Mouse (Mus musculus) kidney, postnatal 0 days (tissue): ENCODE measurements around the gene Tspan33. TPM values are rescaled to one million over a fixed set of nuclear protein-coding genes. Genes with fewer than 3 reads are reported as not detected.

Experiments
- ATAC-seq: fragments of 200-750 bp; cut with Nextera tagmentation; replicated peaks from 2 replicates; pipeline ENCODE4 v1.8.0; 2017; ENCODE audit warnings: low read depth, moderate number of reproducible peaks, moderate TSS enrichment, moderate library complexity; ENCODE audit not compliant: low FRiP score
- DNase-seq: peaks from one replicate; pipeline ENCODE4 v3.0.0-alpha.2; 2016; ENCODE audit warnings: low spot score
- H3K27ac ChIP-seq: fragments of 300-500 bp; sonication (generic); 2 replicates; pipeline ENCODE4 v1.5.1; 2014; ENCODE audit warnings: mild to moderate bottlenecking
- H3K27me3 ChIP-seq: fragments of 300-500 bp; sonication (generic); 2 replicates; pipeline ENCODE4 v1.6.1; 2014; ENCODE audit warnings: low read length, mixed read lengths; ENCODE audit not compliant: insufficient read depth
- H3K36me3 ChIP-seq: fragments of 300-500 bp; sonication (generic); 2 replicates; pipeline ENCODE4 v1.6.1; 2014; ENCODE audit warnings: low read length, mixed read lengths; ENCODE audit not compliant: insufficient read depth
- H3K4me1 ChIP-seq: fragments of 300-500 bp; sonication (generic); replicated peaks from 2 replicates; pipeline ENCODE4 v1.6.1; 2014; ENCODE audit warnings: antibody characterized with exemption, low read length, mixed read lengths; ENCODE audit not compliant: insufficient read depth
- H3K4me2 ChIP-seq: fragments of 300-500 bp; sonication (generic); 2 replicates; pipeline ENCODE4 v1.6.1; 2014; ENCODE audit warnings: mild to moderate bottlenecking, low read length, moderate library complexity, mixed read lengths
- H3K4me3 ChIP-seq: fragments of 300-500 bp; sonication (generic); replicated peaks from 2 replicates; pipeline ENCODE4 v1.5.1; 2014; ENCODE audit warnings: low read depth, low read length
- H3K9ac ChIP-seq: fragments of 300-500 bp; sonication (generic); 2 replicates; pipeline ENCODE4 v1.6.1; 2014; ENCODE audit warnings: low read depth, low read length
- H3K9me3 ChIP-seq: fragments of 300-500 bp; sonication (generic); replicated peaks from 2 replicates; pipeline ENCODE4 v1.6.1; 2016; ENCODE audit warnings: low read length, inconsistent platforms, mixed read lengths
- CTCF ChIP-seq: IDR thresholded peaks from 2 replicates; pipeline ENCODE4 v1.5.1; 2016; ENCODE audit warnings: antibody characterized with exemption, low read depth, mild to moderate bottlenecking, moderate library complexity
- WGBS: fragments of 180-500 bp; shearing (Covaris S2); extraction: QIAGEN DNeasy Blood & Tissue Kit; methylation state at CpG from one replicate; pipeline ENCODE4 v1.1.7; 2014; 5-methylcytosine and 5-hydroxymethylcytosine counted together
- polyA plus RNA-seq: library from polyadenylated mRNA; unstranded; fragments of >200 nt; fragmentation: Nextera tagmentation; extraction: Ambion mirVana; gene quantifications from 2 replicates; pipeline ENCODE4 v1.2.1, GENCODE M21; 2015

Tspan33 gene
- polyA plus RNA-seq, 1 experiment from 2014 or later = 25.2 TPM

DNA sequence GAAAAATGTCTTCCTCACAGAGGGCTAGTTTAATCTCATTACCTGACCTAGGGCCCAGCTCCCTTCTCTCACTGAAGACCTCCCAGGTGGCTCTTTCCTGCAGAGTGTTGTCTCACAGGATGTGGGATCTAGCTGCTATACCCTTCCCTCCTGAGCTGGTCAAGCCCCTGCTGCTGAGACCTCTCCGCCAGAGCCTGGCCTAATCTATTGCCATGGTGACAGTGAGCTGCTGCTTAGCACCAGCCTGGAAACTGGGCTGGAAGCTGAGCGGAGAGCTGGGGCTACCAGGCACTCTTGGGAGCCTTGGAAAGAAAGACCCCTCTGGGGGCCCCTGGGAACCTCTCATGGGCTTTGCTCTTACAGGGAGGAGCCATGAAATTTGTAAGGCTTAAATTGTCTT lies 13.9 kb downstream of the Tspan33 start:
- no peak for TF ChIP-seq CTCF
- Histone ChIP-seq H3K9ac (no peak overlapping the region), H3K9me3 (no peaks in the 10 kb centered on the region), H3K4me2 (no peak overlapping the region), H3K4me3 (no peak overlapping the region), H3K4me1 (no peaks in the 10 kb centered on the region), H3K36me3 (no peaks in the 10 kb centered on the region), H3K27ac (no peak overlapping the region), H3K27me3 (no peaks in the 10 kb centered on the region)
- ATAC-seq = no peak
- 41% methylated on average over 2 of the region's 2 CpGs for WGBS
- no peak for DNase-seq

DNA sequence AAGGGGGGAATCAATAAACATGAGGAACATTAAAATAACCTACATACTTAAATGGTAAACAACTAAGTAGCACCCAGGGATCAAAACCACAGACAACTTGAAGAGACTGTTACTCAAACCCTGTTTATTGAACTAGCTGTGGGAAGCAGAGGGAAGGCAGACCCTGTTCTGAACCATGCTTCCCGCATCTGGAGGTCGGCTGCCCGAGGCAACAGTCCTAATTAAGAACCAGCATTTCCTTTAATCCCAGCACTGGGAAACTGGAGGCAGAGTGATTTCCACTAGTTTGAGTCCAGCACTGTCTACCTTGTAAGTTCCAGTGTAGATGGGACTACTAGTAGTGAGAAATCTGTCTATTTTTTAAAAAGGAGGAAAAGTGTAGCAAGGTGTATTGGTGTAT lies 17.3 kb downstream of the Tspan33 start:
- Histone ChIP-seq H3K36me3 (no peaks in the 10 kb centered on the region), H3K4me1 (no peaks in the 10 kb centered on the region), H3K9me3 (no peaks in the 10 kb centered on the region), H3K4me2 (no peak overlapping the region), H3K27ac (no peak overlapping the region), H3K27me3 (no peaks in the 10 kb centered on the region), H3K9ac (no peak overlapping the region), H3K4me3 (no peak overlapping the region)
- ATAC-seq = no peak
- no peak for TF ChIP-seq CTCF
- WGBS = 48% methylated on average over 3 of the region's 3 CpGs
- no peak for DNase-seq

DNA sequence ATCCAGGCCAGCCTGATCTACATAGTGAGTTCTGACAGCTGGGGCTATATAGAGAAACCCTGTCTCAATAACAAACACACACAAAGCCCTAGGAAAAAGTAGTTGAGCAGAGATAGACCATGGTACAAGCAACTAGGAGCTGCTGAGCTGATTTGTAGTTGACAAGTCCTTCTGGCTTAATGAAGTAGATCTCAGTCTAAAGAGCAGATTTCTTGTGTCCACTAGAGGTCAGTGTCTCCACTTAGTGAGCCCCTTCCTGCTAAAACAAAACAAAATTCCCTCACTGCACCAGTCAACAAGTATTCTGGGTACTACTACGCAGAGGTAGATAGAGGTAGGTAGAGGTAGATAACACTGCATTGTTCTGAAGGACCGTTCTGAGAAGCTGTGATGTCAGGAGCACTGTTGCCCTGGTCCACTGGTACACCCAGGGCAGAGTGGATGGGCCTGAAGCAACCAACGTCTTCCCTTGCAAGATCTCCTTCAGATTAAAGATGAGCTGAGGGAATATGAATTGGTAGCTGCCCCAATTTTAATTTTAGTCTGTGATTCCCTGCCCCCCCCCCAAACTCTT lies 18.1 kb downstream of the Tspan33 start:
- H3K4me1 ChIP-seq = no peaks in the 10 kb centered on the region
- no peak overlapping the region for H3K9ac ChIP-seq
- H3K36me3 ChIP-seq = no peaks in the 10 kb centered on the region
- no peaks in the 10 kb centered on the region for H3K9me3 ChIP-seq
- ATAC-seq (no peak), DNase-seq (peak; percentile 92)
- H3K27ac ChIP-seq = no peak overlapping the region
- peak; percentile 94 for TF ChIP-seq CTCF
- WGBS = 42% methylated on average over 3 of the region's 3 CpGs
- no peak overlapping the region for H3K4me3 ChIP-seq
- no peak overlapping the region for H3K4me2 ChIP-seq
- H3K27me3 ChIP-seq = no peaks in the 10 kb centered on the region

GRCm38 (mm10) chr6:29716624-29717365 lies 22.8 kb downstream of the Tspan33 start:
- H3K9me3 ChIP-seq = no peaks in the 10 kb centered on the region
- H3K4me1 ChIP-seq = 0 out of 2 replicates have a peak, but pooled peaks cover 6% of the 10 kb centered on the region
- no peak overlapping the region for H3K27ac ChIP-seq
- H3K36me3 ChIP-seq = no peaks in the 10 kb centered on the region
- no peak overlapping the region for H3K4me3 ChIP-seq
- H3K27me3 ChIP-seq = no peaks in the 10 kb centered on the region
- TF ChIP-seq CTCF = no peak
- no peak for DNase-seq
- no peak overlapping the region for H3K9ac ChIP-seq
- 71% methylated on average over 10 of the region's 10 CpGs for WGBS
- no peak overlapping the region for H3K4me2 ChIP-seq
- ATAC-seq = no peak

DNA sequence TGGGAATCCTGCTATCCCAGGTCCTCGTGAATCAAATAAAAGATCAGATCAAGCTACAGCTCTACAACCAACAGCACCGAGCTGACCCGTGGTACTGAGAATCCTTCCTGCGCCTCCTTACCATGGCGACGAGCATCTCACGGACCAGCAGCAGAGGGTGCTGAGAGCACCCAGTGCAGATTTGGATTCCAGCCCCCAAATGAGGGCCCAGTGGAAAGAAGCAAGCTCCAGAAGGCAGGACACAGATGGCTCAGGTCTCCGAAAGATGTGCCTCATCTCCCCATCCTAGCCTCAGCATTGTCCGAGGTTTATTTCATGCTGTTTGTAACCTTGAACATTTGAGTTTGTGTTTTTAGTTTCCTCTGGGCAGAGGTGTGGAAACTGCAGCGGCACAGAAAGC lies 23.5 kb downstream of the Tspan33 start:
- Histone ChIP-seq H3K4me3 (no peak overlapping the region), H3K9me3 (no peaks in the 10 kb centered on the region), H3K9ac (peak overlapping the region; percentile 4; the same call in 1 of the 2 replicates), H3K36me3 (no peaks in the 10 kb centered on the region), H3K27ac (no peak overlapping the region), H3K4me1 (0 out of 2 replicates have a peak, but pooled peaks cover 6% of the 10 kb centered on the region), H3K4me2 (peak overlapping the region; percentile 64; the same call in 1 of the 2 replicates), H3K27me3 (no peaks in the 10 kb centered on the region)
- DNase-seq (no peak), ATAC-seq (0 out of 2 replicates have a peak, but pooled peaks have one; percentile 11)
- TF ChIP-seq CTCF = no peak
- WGBS = 56% methylated on average over 10 of the region's 10 CpGs

- Histone ChIP-seq H3K9me3 (no peaks in the 10 kb centered on the region), H3K4me2 (peak overlapping the region; percentile 64), H3K4me1 (0 out of 2 replicates have a peak, but pooled peaks cover 6% of the 10 kb centered on the region), H3K4me3 (no peak overlapping the region), H3K9ac (peak overlapping the region; percentile 4; the same call in 1 of the 2 replicates), H3K36me3 (no peaks in the 10 kb centered on the region), H3K27me3 (no peaks in the 10 kb centered on the region), H3K27ac (no peak overlapping the region)
- ATAC-seq (peak; percentile 27; the same call in 1 of the 2 replicates), DNase-seq (peak; percentile 10)
- WGBS = 20% methylated on average over 14 of the region's 14 CpGs
- no peak for TF ChIP-seq CTCF
Observed at GRCm38 (mm10) chr6:29717952-29718521, 24.0 kb downstream of the Tspan33 start.
